Mouse (Mus musculus): ENCODE measurements around the gene Icam5. TPM values are rescaled to one million over a fixed set of nuclear protein-coding genes. Genes with fewer than 3 reads are reported as not detected.

Icam5 gene
- total RNA-seq, 1 experiment, result 1.4 TPM

GRCm38 (mm10) chr9:21025258-21025810, 6.5 kb upstream of the Icam5 start:
- peak overlapping the region in 1 of 2 experiments; percentile 36; a peak in 1 of 4 replicates for H3K4me3 ChIP-seq (ENCODE audit: insufficient read depth in 1 of 2, low read depth in 1 of 2, low read length in 2 of 2, poor library complexity in 1 of 2, severe bottlenecking in 1 of 2)
- peaks cover 9 to 39% of the 10 kb centered on the region in 2 experiments; a peak in 3 of 4 replicates for H3K4me1 ChIP-seq (ENCODE audit: control insufficient read depth in 2 of 2, insufficient read depth in 2 of 2, low read length in 2 of 2, poor library complexity in 1 of 2)
- H3K9ac ChIP-seq (ENCODE audit: insufficient read depth, low read depth, low read length, poor library complexity, severe bottlenecking), result no peak overlapping the region
- in situ Hi-C loops (cut with MboI; ENCODE audit: low sequenced_read_pairs in 2 of 2, unreplicated experiment in 2 of 2), result no loop called here
- no peak for TF ChIP-seq ZNF384 (IDR thresholded peaks at IDR 0.05; ENCODE audit: low read depth, low read length)
- no peak for TF ChIP-seq CHD2 (IDR thresholded peaks at IDR 0.05; ENCODE audit: low read depth, low read length)
- no peak for DNase-seq (ENCODE audit: low read depth, low spot score)
- H3K27ac ChIP-seq (ENCODE audit: insufficient read depth, low read depth, low read length, poor library complexity, severe bottlenecking), result no peak overlapping the region
- peaks cover 48% of the 10 kb centered on the region for H3K36me3 ChIP-seq (ENCODE audit: control insufficient read depth, insufficient read depth, low read length, poor library complexity, severe bottlenecking)
- no peaks in the 10 kb centered on the region for H3K9me3 ChIP-seq (ENCODE audit: control insufficient read depth, insufficient read depth, low read depth, low read length)

- Histone ChIP-seq H3K9ac (ENCODE audit: insufficient read depth, low read depth, low read length, poor library complexity, severe bottlenecking) (no peak overlapping the region), H3K4me1 (ENCODE audit: control insufficient read depth in 2 of 2, insufficient read depth in 2 of 2, low read length in 2 of 2, poor library complexity in 1 of 2) (peaks cover 9 to 39% of the 10 kb centered on the region in 2 experiments; a peak in 3 of 4 replicates)
- TF ChIP-seq HCFC1 (IDR thresholded peaks at IDR 0.05; ENCODE audit: borderline replicate concordance, insufficient read depth, low read length), result no peak
- TF ChIP-seq CHD2 (IDR thresholded peaks at IDR 0.05; ENCODE audit: low read depth, low read length), result no peak
- TF ChIP-seq ZNF384 (IDR thresholded peaks at IDR 0.05; ENCODE audit: low read depth, low read length), result no peak
- no peak for TF ChIP-seq ZC3H11A (IDR thresholded peaks at IDR 0.05; ENCODE audit: borderline replicate concordance, low read depth, low read length)
- no peak for TF ChIP-seq MAFK (IDR thresholded peaks at IDR 0.05; ENCODE audit: insufficient read depth, low read depth, low read length)
These were observed 5.0 kb upstream of the Icam5 start for GRCm38 (mm10) chr9:21026849-21027248.

GRCm38 (mm10) chr9:21027774-21028290, 4.0 kb upstream of the Icam5 start:
- Histone ChIP-seq H3K4me1 (ENCODE audit: control insufficient read depth in 2 of 2, insufficient read depth in 2 of 2, low read length in 2 of 2, poor library complexity in 1 of 2) (peaks cover 9 to 39% of the 10 kb centered on the region in 2 experiments; a peak in 3 of 4 replicates), H3K9ac (ENCODE audit: insufficient read depth, low read depth, low read length, poor library complexity, severe bottlenecking) (no peak overlapping the region), H3K4me3 (ENCODE audit: insufficient read depth in 1 of 2, low read depth in 1 of 2, low read length in 2 of 2, poor library complexity in 1 of 2, severe bottlenecking in 1 of 2) (no peak overlapping the region), H3K9me3 (ENCODE audit: control insufficient read depth, insufficient read depth, low read depth, low read length) (no peaks in the 10 kb centered on the region), H3K27ac (ENCODE audit: insufficient read depth, low read depth, low read length, poor library complexity, severe bottlenecking) (peak overlapping the region; percentile 31; the same call in 1 of the 2 replicates), H3K36me3 (ENCODE audit: control insufficient read depth, insufficient read depth, low read length, poor library complexity, severe bottlenecking) (peaks cover 28% of the 10 kb centered on the region)
- TF ChIP-seq CHD2 (IDR thresholded peaks at IDR 0.05; ENCODE audit: low read depth, low read length), result no peak
- no peak for TF ChIP-seq HCFC1 (IDR thresholded peaks at IDR 0.05; ENCODE audit: borderline replicate concordance, insufficient read depth, low read length)
- no peak for TF ChIP-seq ZC3H11A (IDR thresholded peaks at IDR 0.05; ENCODE audit: borderline replicate concordance, low read depth, low read length)
- no peak for TF ChIP-seq ZNF384 (IDR thresholded peaks at IDR 0.05; ENCODE audit: low read depth, low read length)
- TF ChIP-seq MAFK (IDR thresholded peaks at IDR 0.05; ENCODE audit: insufficient read depth, low read depth, low read length), result no peak
- no peak for DNase-seq (ENCODE audit: low read depth, low spot score)
- in situ Hi-C loops (cut with MboI; ENCODE audit: low sequenced_read_pairs in 2 of 2, unreplicated experiment in 2 of 2), result no loop called here

More at GRCm38 (mm10) chr9:21026849-21027248, 5.0 kb upstream of the Icam5 start:
- H3K4me3 ChIP-seq (ENCODE audit: insufficient read depth in 1 of 2, low read depth in 1 of 2, low read length in 2 of 2, poor library complexity in 1 of 2, severe bottlenecking in 1 of 2), result no peak overlapping the region
- H3K36me3 ChIP-seq (ENCODE audit: control insufficient read depth, insufficient read depth, low read length, poor library complexity, severe bottlenecking), result peaks cover 36% of the 10 kb centered on the region
- DNase-seq (ENCODE audit: low read depth, low spot score), result no peak
- in situ Hi-C loops (cut with MboI; ENCODE audit: low sequenced_read_pairs in 2 of 2, unreplicated experiment in 2 of 2), result no loop called here
- H3K9me3 ChIP-seq (ENCODE audit: control insufficient read depth, insufficient read depth, low read depth, low read length), result no peaks in the 10 kb centered on the region
- no peak overlapping the region for H3K27ac ChIP-seq (ENCODE audit: insufficient read depth, low read depth, low read length, poor library complexity, severe bottlenecking)

GRCm38 (mm10) chr9:21028560-21029110, 3.2 kb upstream of the Icam5 start:
- Histone ChIP-seq H3K9ac (ENCODE audit: insufficient read depth, low read depth, low read length, poor library complexity, severe bottlenecking) (peak overlapping the region; percentile 3; the same call in 1 of the 2 replicates), H3K4me3 (ENCODE audit: insufficient read depth in 1 of 2, low read depth in 1 of 2, low read length in 2 of 2, poor library complexity in 1 of 2, severe bottlenecking in 1 of 2) (no peak overlapping the region), H3K9me3 (ENCODE audit: control insufficient read depth, insufficient read depth, low read depth, low read length) (no peaks in the 10 kb centered on the region), H3K4me1 (ENCODE audit: control insufficient read depth in 2 of 2, insufficient read depth in 2 of 2, low read length in 2 of 2, poor library complexity in 1 of 2) (peaks cover 9 to 41% of the 10 kb centered on the region in 2 experiments; a peak in 3 of 4 replicates), H3K27ac (ENCODE audit: insufficient read depth, low read depth, low read length, poor library complexity, severe bottlenecking) (peak overlapping the region; percentile 23; the same call in 1 of the 2 replicates), H3K36me3 (ENCODE audit: control insufficient read depth, insufficient read depth, low read length, poor library complexity, severe bottlenecking) (peaks cover 28% of the 10 kb centered on the region)
- TF ChIP-seq CHD2 (IDR thresholded peaks at IDR 0.05; ENCODE audit: low read depth, low read length), result no peak
- no peak for TF ChIP-seq ZNF384 (IDR thresholded peaks at IDR 0.05; ENCODE audit: low read depth, low read length)
- TF ChIP-seq MAFK (IDR thresholded peaks at IDR 0.05; ENCODE audit: insufficient read depth, low read depth, low read length), result no peak
- TF ChIP-seq HCFC1 (IDR thresholded peaks at IDR 0.05; ENCODE audit: borderline replicate concordance, insufficient read depth, low read length), result no peak
- TF ChIP-seq ZC3H11A (IDR thresholded peaks at IDR 0.05; ENCODE audit: borderline replicate concordance, low read depth, low read length), result no peak
- no peak for DNase-seq (ENCODE audit: low read depth, low spot score)
- in situ Hi-C loops (cut with MboI; ENCODE audit: low sequenced_read_pairs in 2 of 2, unreplicated experiment in 2 of 2), result no loop called here
